Mouse (Mus musculus): ENCODE data around the gene Tshr.

DNA sequence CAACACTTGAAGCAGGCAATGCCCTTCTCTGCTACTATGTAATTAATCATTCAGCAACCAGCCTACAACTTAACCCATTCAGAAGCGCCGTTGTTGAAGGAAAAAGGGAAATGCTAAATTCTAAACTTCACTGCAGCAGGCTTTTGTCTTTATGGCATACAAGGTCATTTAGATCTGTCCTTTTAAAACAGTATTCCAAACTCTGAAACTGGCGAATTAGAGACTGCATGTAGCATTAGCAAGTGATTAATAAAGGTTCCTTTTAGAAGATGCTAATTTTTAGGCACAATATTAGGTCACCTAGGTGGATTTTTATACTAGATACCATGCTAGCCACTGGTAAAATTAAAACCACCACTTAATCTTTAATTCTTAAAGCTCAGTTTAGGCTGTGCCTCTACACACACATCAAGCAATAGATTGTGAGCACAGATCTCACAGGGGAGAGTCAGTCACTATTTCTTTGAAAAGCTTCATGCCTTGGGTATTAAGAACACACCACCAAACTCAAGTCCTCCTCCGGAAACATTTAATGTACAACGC, 203.2 kb downstream of the Tshr start:
- TF ChIP-seq POLR2A (IDR thresholded peaks at IDR 0.05; ENCODE audit: borderline replicate concordance, extremely low read depth, insufficient read depth, insufficient read length, poor library complexity, severe bottlenecking) (no peak), CTCF (IDR thresholded peaks at IDR 0.05; ENCODE audit: borderline replicate concordance, extremely low read depth, insufficient read depth, insufficient read length) (no peak)

Data from brain, embryonic 14.5 days (tissue).